Mouse (Mus musculus) forebrain, embryonic 16.5 days (tissue): ENCODE measurements around the gene St8sia1. TPM values are rescaled to one million over a fixed set of nuclear protein-coding genes. Genes with fewer than 3 reads are reported as not detected.
A peak's percentile ranks its signal among the peaks of the same experiment; 100 is the strongest.

ENCODE experiments used
- ATAC-seq: fragments of 200-750 bp; cut with Nextera tagmentation; 2 replicates; pipeline ENCODE4 v1.8.0; 2017; ENCODE audit warnings: mild to moderate bottlenecking, moderate library complexity
- H3K27ac ChIP-seq: fragments of 300-500 bp; sonication (generic); 2 replicates; pipeline ENCODE4 v1.5.1; 2014; ENCODE audit warnings: low read length, control low read depth
- H3K27me3 ChIP-seq: fragments of 300-500 bp; sonication (generic); replicated peaks from 2 replicates; pipeline ENCODE4 v1.6.1; 2014; ENCODE audit warnings: low read length; ENCODE audit not compliant: control insufficient read depth, insufficient read depth
- H3K36me3 ChIP-seq: fragments of 300-500 bp; sonication (generic); 2 replicates; pipeline ENCODE4 v1.6.1; 2014; ENCODE audit not compliant: control insufficient read depth, insufficient read depth
- H3K4me1 ChIP-seq: fragments of 300-500 bp; sonication (generic); replicated peaks from 2 replicates; pipeline ENCODE4 v1.6.1; 2014; ENCODE audit warnings: low read length; ENCODE audit not compliant: control insufficient read depth, insufficient read depth
- H3K4me2 ChIP-seq: fragments of 300-500 bp; sonication (generic); 2 replicates; pipeline ENCODE4 v1.6.1; 2014; ENCODE audit warnings: mild to moderate bottlenecking, low read length, control low read depth
- H3K4me3 ChIP-seq: fragments of 300-500 bp; sonication (generic); replicated peaks from 2 replicates; pipeline ENCODE4 v1.5.1; 2014; ENCODE audit warnings: mild to moderate bottlenecking, low read length, control low read depth
- H3K9ac ChIP-seq: fragments of 300-500 bp; sonication (generic); replicated peaks from 2 replicates; pipeline ENCODE4 v1.6.1; 2014; ENCODE audit warnings: low read depth, low read length, control low read depth
- H3K9me3 ChIP-seq: fragments of 300-500 bp; sonication (generic); 2 replicates; pipeline ENCODE4 v1.6.1; 2016; ENCODE audit warnings: low read length; ENCODE audit not compliant: control insufficient read depth
- WGBS: fragments of 180-500 bp; shearing (Covaris S2); extraction: QIAGEN DNeasy Blood & Tissue Kit; methylation state at CpG from one replicate; pipeline ENCODE4 v1.1.7; 2014; 5-methylcytosine and 5-hydroxymethylcytosine counted together
- polyA plus RNA-seq: library from polyadenylated mRNA; unstranded; fragments of >200 nt; fragmentation: Nextera tagmentation; extraction: Ambion mirVana; gene quantifications from 2 replicates; pipeline ENCODE4 v1.2.1, GENCODE M21; 2015

Gene St8sia1
- polyA plus RNA-seq, 1 experiment from 2014 or later = 6.4 TPM

- Histone ChIP-seq H3K27ac (no peak overlapping the region), H3K9me3 (no peaks in the 10 kb centered on the region), H3K4me2 (no peak overlapping the region), H3K27me3 (no peaks in the 10 kb centered on the region), H3K4me3 (no peak overlapping the region), H3K9ac (no peak overlapping the region), H3K36me3 (no peaks in the 10 kb centered on the region; the same call in 1 of the 2 replicates), H3K4me1 (peaks cover 12% of the 10 kb centered on the region)
- 73% methylated on average over 11 of the region's 11 CpGs for WGBS
- ATAC-seq = no peak
Observed at GRCm38 (mm10) chr6:142950354-142950753, 13.9 kb downstream of the St8sia1 start.

GRCm38 (mm10) chr6:142948955-142949357 lies 15.3 kb downstream of the St8sia1 start:
- H3K9ac ChIP-seq = no peak overlapping the region
- peaks cover 12% of the 10 kb centered on the region for H3K4me1 ChIP-seq
- no peak overlapping the region for H3K4me2 ChIP-seq
- H3K27me3 ChIP-seq = no peaks in the 10 kb centered on the region
- no peaks in the 10 kb centered on the region for H3K36me3 ChIP-seq
- H3K27ac ChIP-seq = no peak overlapping the region
- no peaks in the 10 kb centered on the region for H3K9me3 ChIP-seq
- WGBS = 57% methylated on average over 5 of the region's 5 CpGs
- peak; percentile 60; the same call in 1 of the 2 replicates for ATAC-seq
- H3K4me3 ChIP-seq = no peak overlapping the region

GRCm38 (mm10) chr6:142947029-142947428 lies 17.2 kb downstream of the St8sia1 start:
- no peak for ATAC-seq
- H3K4me1 ChIP-seq = peaks cover 12% of the 10 kb centered on the region
- no peak overlapping the region for H3K4me2 ChIP-seq
- no peaks in the 10 kb centered on the region for H3K9me3 ChIP-seq
- H3K4me3 ChIP-seq = no peak overlapping the region
- no peaks in the 10 kb centered on the region for H3K27me3 ChIP-seq
- no peak overlapping the region for H3K9ac ChIP-seq
- no peak overlapping the region for H3K27ac ChIP-seq
- 89% methylated on average over 6 of the region's 6 CpGs for WGBS
- no peaks in the 10 kb centered on the region for H3K36me3 ChIP-seq

- WGBS = 76% methylated on average over 8 of the region's 8 CpGs
- Histone ChIP-seq H3K4me2 (no peak overlapping the region), H3K27me3 (no peaks in the 10 kb centered on the region), H3K27ac (no peak overlapping the region), H3K36me3 (no peaks in the 10 kb centered on the region), H3K4me1 (peaks cover 12% of the 10 kb centered on the region), H3K9ac (no peak overlapping the region), H3K9me3 (no peaks in the 10 kb centered on the region), H3K4me3 (no peak overlapping the region)
- ATAC-seq = no peak
Observed at GRCm38 (mm10) chr6:142946069-142946871, 18.0 kb downstream of the St8sia1 start.

GRCm38 (mm10) chr6:142945461-142945860 lies 18.8 kb downstream of the St8sia1 start:
- Histone ChIP-seq H3K27me3 (no peaks in the 10 kb centered on the region), H3K9ac (no peak overlapping the region), H3K4me2 (no peak overlapping the region), H3K36me3 (no peaks in the 10 kb centered on the region), H3K4me3 (no peak overlapping the region), H3K27ac (no peak overlapping the region), H3K4me1 (peaks cover 15% of the 10 kb centered on the region), H3K9me3 (no peaks in the 10 kb centered on the region)
- WGBS = 97% methylated on average over 2 of the region's 2 CpGs
- no peak for ATAC-seq

- no peak for ATAC-seq
- WGBS = 97% methylated on average over 3 of the region's 3 CpGs
Observed at GRCm38 (mm10) chr6:142944470-142944869, 19.8 kb downstream of the St8sia1 start.

GRCm38 (mm10) chr6:142943419-142943818 lies 20.8 kb downstream of the St8sia1 start:
- Histone ChIP-seq H3K9me3 (no peaks in the 10 kb centered on the region), H3K9ac (no peak overlapping the region), H3K4me3 (no peak overlapping the region), H3K27me3 (no peaks in the 10 kb centered on the region), H3K4me2 (no peak overlapping the region), H3K4me1 (peaks cover 8% of the 10 kb centered on the region; the same call in 1 of the 2 replicates), H3K27ac (no peak overlapping the region), H3K36me3 (no peaks in the 10 kb centered on the region)
- ATAC-seq = no peak
- WGBS = 84% methylated on average over 8 of the region's 8 CpGs

More at GRCm38 (mm10) chr6:142944470-142944869, 19.8 kb downstream of the St8sia1 start:
- Histone ChIP-seq H3K4me3 (no peak overlapping the region), H3K4me2 (no peak overlapping the region), H3K9ac (no peak overlapping the region), H3K36me3 (no peaks in the 10 kb centered on the region), H3K9me3 (no peaks in the 10 kb centered on the region), H3K27me3 (no peaks in the 10 kb centered on the region), H3K27ac (no peak overlapping the region), H3K4me1 (peaks cover 10% of the 10 kb centered on the region)

- H3K27ac ChIP-seq = no peak overlapping the region
- WGBS = 72% methylated on average over 11 of the region's 11 CpGs
- H3K27me3 ChIP-seq = no peaks in the 10 kb centered on the region
- H3K9me3 ChIP-seq = no peaks in the 10 kb centered on the region
- H3K4me3 ChIP-seq = no peak overlapping the region
- ATAC-seq = no peak
- H3K36me3 ChIP-seq = no peaks in the 10 kb centered on the region
- H3K4me2 ChIP-seq = no peak overlapping the region
- H3K4me1 ChIP-seq = peaks cover 9% of the 10 kb centered on the region; the same call in 1 of the 2 replicates
- no peak overlapping the region for H3K9ac ChIP-seq
Observed at GRCm38 (mm10) chr6:142941596-142942381, 22.5 kb downstream of the St8sia1 start.

- no peaks in the 10 kb centered on the region for H3K9me3 ChIP-seq
- H3K36me3 ChIP-seq = no peaks in the 10 kb centered on the region
- no peak overlapping the region for H3K9ac ChIP-seq
- 52% methylated on average over 8 of the region's 8 CpGs for WGBS
- no peak overlapping the region for H3K27ac ChIP-seq
- H3K4me2 ChIP-seq = no peak overlapping the region
- no peak overlapping the region for H3K4me3 ChIP-seq
- peaks cover 9% of the 10 kb centered on the region; the same call in 1 of the 2 replicates for H3K4me1 ChIP-seq
- ATAC-seq = peak; percentile 67
- H3K27me3 ChIP-seq = no peaks in the 10 kb centered on the region
Observed at GRCm38 (mm10) chr6:142941078-142941477, 23.2 kb downstream of the St8sia1 start.
